Mouse (Mus musculus): ENCODE measurements at regions not wholly inside any gene's neighbourhood (a gene's known extent, or its start where the extent isn't known, plus 50 kb on each side); places are given as distances from the start of the nearest gene placed in this dataset.
A peak's percentile ranks its signal among the peaks of the same experiment; 100 is the strongest.
"Not testable (repeated sequence)": the region's sequence is repeated elsewhere in the genome, so short reads cannot be mapped to it uniquely, and the experiment has no call there.

DNA sequence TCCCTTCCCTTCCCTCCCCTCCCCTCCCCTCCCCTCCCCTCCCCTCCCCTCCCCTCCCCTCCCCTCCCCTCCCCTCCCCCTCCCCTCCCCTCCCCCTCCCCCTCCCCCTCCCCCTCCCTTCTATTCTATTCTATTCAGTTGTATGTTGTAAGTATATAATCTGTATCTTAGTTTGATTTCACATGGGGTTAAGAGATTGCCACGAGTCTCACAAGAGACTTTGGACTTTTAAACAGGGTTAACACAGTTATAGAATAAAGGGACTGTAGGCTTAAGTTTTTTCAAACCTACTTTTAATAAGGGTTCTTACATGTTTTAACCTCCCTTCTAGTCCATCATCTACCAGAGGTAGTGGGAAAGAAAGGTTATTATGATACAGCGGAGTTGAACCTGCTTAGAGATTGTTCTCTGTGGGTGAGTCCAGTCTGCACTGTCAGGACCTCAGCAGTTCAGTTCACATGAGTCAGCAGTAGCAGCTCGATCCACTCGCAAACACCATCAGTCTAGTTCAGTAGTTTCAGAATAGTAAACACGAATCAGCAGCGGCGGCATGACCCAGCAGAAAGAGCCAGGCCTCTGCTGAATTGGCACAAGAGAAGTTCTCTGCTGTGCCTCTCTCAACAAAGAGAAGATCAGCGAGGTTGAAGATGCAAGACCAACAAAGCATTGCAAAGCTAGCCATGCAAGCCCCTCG lies 116.8 kb upstream of the Shb start:
- DNase-seq (ENCODE audit: low spot score) = no peak

- DNase-seq (ENCODE audit: low spot score) = no peak
Observed at GRCm38 (mm10) chr4:45647514-45647913, 115.2 kb upstream of the Shb start.

GRCm38 (mm10) chr4:45642604-45643003 lies 110.3 kb upstream of the Shb start:
- DNase-seq (ENCODE audit: low spot score) = no peak

DNA sequence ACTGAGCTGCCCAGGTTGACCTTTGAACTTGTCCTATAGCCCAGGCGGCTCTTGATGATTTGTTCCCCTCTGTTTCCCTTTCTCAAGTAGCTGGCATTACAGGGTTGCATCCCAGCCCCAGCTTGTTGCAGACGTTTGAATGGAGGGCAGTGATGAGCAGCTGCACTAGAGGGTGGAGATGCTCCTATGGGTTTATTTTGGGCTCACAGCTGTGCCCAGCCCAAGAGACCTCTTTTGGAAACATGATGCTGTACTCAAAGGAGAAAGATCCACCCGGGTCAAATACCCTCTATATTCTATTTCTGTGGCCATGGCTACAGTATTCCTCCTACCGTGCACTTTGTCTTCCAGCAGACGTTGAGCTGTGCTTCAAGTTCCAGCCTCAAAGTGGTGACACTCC lies 109.0 kb upstream of the Shb start:
- DNase-seq (ENCODE audit: low spot score) = no peak

DNA sequence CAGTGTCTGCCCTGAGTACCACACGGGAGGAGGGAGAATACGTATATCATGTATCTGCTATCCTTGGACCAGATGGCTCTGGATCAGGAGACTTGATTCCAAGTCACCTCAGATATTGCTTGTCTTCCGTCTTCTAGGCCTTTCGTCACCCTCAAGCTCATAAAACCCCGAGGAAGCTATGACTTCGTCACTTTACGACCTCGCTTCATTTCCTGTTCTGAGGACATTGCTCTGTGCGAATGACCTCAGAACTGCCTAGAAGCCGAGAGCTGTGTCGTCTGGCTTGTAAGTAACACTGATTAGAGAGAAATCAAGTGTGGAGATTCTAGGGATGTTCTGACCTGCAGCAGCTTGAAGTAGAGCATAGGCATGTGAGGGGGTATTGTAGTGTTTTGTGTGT lies 108.4 kb upstream of the Shb start:
- DNase-seq (ENCODE audit: low spot score) = no peak

DNA sequence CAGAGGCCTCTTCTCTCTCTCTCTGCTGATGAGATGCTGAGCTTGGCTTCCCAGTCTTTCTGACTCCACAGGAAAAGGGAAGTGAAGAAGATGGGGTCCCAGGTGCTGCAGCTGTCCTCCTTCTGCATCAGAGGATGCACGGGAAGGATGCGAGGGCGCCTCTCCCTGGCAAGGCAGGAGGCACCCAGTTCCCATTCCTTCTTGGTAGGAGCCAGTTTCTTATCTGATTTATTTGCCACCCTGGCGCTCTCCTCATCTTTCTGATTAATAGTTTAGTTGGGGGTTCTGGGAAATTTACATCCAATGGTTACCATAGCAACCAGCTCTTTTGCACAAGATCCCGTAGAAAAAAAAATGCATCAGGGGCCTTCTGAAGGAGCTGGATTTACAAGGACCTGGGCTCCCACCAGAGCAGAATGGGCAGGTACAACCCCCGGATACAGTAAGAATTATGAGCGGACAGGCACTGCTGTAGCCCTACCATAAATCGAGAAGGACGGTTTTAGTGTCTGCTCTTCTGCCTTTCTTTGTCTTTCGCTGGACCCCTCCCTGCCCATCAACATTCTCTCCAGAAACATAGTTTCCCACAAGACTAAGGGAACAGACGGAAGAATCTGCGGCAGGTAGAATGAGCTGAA lies 107.2 kb upstream of the Shb start:
- DNase-seq (ENCODE audit: low spot score) = no peak

DNA sequence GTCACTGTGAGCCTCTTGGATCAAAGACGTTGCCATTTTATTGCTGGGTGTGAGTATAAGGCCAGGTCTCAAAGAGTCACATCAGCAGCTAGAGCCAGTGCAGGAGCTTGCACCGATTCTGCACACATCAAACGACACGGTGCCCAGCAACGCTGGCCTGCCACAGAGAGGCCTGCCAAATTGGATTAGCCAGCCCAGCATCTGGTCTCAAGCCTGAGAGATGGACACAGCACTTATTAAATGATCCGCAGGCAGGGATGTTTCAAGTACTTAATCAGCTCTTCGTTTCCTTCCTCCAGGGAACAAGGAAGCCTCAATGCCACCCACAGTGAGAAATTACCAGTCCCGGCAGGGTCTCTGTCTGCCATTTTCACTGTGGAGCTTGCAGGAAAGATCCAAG lies 106.1 kb upstream of the Shb start:
- no peak for DNase-seq (ENCODE audit: low spot score)

DNA sequence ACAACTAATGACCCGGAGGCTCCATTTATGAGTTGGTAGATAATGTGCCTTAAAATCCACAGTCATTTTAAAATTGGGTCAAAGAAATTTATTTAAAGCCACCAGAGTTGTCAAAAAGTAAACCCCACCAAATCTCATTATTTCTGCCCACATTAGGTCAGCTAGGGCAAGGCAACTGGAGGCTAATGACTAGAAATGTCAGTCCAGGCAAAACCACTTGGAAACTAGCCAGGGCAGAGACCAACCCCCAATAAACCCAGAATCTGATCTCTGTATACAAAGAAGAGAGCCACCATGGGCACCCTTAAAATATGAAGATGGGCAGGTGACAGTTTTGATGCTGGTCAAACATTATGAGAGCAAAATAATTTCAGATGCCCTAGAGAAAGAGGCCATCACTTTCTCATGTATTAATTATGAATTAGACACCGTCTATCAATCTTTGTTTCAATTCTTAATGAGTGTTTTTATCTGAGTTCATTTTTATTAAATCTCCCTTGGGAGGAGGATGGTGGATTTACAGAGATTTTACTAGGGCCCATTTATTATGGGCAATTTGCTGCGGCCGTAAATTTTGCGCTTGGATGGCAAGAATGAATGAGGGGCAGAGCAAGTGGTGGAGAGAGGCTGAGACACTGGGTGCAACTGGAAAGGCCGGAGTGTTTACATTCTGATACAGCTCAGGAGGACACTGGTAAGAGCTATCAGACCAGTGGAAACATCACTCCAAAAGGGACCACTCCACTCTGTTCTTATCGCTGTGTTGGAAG lies 99.2 kb upstream of the Shb start:
- DNase-seq (ENCODE audit: low spot score) = no peak

- DNase-seq (ENCODE audit: low spot score) = no peak
Observed at GRCm38 (mm10) chr4:45625633-45626032, 93.4 kb upstream of the Shb start.

DNA sequence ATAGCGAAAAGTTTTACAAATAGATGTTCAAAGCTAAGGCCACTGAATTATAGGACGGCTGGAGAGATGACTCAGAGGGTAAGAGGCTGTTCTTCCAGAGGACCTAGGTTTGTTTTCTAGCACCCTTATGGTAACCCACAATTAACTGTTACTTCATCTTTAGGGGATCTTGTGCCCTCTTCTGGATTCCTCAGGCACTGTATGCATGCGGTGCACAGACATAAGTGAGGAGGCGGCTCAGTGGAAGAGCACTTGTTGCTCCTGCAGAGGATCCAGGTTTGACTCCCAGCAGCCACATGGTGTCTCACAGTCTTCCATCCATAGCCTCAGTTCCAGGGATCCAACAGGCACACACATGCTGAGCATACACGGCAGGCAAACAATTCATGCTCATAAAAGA lies 89.7 kb upstream of the Shb start:
- DNase-seq (ENCODE audit: low spot score) = no peak

- no peak for DNase-seq (ENCODE audit: low spot score)
Observed at GRCm38 (mm10) chr4:45617126-45617525, 84.9 kb upstream of the Shb start.

DNA sequence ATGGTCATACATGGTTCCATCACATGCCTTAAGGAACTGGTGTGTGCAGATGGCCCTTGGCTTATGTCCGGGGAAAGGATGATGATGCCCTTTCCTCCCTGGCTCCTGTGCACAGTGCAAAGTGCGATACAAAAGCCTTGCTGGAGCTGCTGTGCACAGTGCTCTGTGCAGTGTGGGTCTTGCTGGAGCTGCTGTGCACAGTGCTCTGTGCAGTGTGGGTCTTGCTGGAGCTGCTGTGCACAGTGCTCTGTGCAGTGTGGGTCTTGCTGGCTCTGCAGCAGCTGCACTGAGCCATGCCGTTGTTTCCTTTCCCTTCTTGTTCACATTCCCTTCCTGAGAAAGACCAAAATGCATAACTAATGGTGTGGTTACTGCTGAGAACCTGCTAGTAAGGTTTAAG lies 81.2 kb upstream of the Shb start:
- DNase-seq (ENCODE audit: low spot score) = not testable (repeated sequence)

DNA sequence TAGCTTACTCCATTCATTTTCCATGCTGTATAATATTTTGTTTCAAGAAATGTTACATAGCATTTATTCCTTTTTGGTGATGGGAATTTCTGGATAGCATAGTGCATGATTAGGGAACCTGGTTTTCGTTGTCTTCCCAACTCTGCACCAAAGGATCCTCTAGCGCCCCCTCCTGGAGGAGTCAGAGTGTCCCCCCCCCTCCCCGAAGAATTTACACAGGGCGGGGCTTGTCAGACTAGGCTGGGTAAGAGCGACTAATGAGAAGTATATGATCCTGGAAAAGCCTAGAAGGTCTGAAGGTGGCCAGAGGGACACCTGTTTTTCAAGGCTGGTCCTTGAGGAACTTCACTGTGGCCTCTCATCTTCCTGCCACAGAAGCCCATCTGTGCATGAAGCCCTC lies 79.9 kb upstream of the Shb start:
- DNase-seq (ENCODE audit: low spot score) = peak; percentile 44

- DNase-seq (ENCODE audit: low spot score) = no peak
Observed at GRCm38 (mm10) chr4:45610937-45611336, 78.7 kb upstream of the Shb start.

DNA sequence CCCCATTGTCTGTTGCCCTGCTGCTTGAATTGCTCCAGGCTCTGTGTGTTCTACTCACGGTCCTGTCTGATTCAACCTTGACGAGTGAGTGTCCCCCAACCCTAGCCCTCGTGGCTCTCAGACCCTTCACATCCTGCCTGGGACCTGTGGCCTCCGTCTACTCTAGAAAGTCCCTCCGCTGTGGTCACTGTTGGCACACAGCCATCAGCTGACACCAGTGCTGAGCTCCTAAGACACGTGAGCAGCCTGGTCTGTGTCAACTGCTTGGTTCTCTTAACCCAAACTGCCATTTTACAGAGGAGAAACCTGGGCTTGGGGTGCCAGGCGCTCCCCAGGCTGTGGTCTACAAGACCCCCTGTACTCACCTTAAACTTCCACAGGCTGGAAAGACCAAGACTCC lies 74.3 kb upstream of the Shb start:
- peak; percentile 7 for DNase-seq (ENCODE audit: low spot score)

- DNase-seq (ENCODE audit: low spot score) = peak; percentile 20
Observed at GRCm38 (mm10) chr4:45605681-45606080, 73.4 kb upstream of the Shb start.

GRCm38 (mm10) chr4:45604271-45604800 lies 72.1 kb upstream of the Shb start:
- DNase-seq (ENCODE audit: low spot score) = no peak

- no peak for DNase-seq (ENCODE audit: low spot score)
Observed at GRCm38 (mm10) chr4:45600520-45600919, 68.2 kb upstream of the Shb start.

GRCm38 (mm10) chr4:45593435-45593991 lies 61.2 kb upstream of the Shb start:
- no peak for DNase-seq (ENCODE audit: low spot score)

DNA sequence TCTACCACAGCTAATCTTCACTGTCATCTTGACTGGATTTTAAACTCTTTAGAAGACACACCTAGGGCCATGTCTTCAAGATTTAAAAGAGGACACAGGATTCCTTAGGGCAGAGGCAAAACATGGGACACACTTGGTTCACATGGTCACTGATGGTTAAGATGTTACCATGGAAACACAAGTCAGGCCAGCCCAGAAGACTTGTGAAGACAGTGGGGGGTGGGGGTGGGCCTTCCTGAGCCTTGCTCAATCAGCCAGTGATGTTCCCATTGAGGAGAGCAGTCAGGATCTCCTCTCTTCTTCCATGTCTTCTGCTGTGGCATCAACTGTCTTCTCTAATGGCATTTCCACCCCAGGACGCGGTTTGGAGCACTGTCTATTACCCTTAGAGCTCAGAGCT lies 60.5 kb upstream of the Shb start:
- no peak for DNase-seq (ENCODE audit: low spot score)

DNA sequence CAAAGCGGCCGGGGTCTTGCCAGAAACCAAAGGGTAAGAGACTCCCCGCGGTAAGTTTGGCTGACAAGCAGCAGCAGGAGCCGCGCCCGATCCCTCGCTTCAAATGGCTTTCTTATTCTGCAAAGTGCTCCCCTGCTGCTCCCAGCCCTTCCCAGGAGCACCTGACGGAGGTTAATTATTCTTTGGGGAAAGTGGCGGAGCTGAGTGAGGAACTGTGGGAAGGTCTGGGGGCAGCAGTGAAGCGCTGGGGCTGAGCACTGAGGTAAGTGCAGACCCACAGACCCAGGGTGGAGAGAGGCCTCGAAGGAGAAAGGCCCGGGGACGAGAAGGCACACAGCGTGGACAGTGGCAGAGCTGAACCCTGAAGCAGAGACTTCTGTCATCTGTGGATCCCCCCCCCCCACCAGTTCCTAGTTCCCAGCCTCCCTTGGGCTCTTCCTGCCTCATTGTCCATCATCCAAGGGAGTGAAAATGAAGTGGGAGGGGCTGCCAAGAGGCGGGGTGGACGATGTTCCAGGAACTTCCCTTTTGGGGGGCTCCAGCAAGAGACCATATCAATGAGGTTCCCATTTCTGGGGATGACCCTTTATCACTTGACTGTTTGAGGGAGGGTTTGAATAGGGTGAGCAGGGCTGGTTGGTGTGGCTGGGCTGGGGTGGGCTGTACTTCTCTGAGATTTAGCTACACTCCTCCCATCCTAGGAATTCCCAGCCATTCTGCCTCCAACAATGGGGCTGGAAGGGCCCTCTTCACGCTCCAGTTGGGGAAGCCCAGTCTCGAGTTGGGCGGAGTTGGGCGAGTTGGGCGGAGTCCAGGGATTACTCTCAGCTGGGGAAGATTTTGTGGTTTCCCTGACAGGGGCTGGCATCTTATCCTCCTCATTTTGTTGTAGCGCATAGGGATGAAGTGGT lies 59.4 kb upstream of the Shb start:
- DNase-seq (ENCODE audit: low spot score) = no peak
